Mouse (Mus musculus): ENCODE measurements around the gene Irf1. TPM values are rescaled to one million over a fixed set of nuclear protein-coding genes. Genes with fewer than 3 reads are reported as not detected.

Irf1 gene
- total RNA-seq, 2 experiments from 2014 or later, result 37.2 to 78.4 TPM

DNA sequence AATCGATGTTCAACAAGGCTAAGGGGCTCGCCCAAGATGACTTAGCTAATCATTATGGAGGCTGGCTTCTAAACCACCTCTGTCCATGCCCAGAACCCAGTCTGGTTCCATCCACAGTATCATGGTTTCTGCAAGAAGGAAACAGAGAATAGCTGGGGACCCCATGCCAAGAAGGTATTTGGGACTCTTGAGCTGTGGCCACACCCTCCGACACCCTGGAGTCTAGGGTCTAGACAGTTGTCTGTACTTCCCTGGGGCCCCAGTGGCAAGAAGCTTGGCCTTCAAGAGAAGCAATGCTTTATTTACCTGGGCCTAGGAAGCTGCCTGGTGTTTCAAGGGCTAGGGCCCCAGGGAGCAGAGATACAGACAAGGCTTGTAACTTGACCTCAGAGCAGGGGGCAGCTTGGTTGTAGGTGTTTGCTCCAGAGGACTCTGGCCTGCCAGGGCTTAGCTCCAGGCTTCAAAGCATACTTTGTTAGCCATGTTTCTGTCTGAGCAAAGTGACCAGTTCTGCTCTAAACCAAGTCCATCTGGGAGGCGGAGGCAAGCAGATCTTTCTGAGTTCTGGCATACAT, 11.5 kb downstream of the Irf1 start:
- no peak for ATAC-seq (ENCODE audit: poor library complexity, severe bottlenecking)

DNA sequence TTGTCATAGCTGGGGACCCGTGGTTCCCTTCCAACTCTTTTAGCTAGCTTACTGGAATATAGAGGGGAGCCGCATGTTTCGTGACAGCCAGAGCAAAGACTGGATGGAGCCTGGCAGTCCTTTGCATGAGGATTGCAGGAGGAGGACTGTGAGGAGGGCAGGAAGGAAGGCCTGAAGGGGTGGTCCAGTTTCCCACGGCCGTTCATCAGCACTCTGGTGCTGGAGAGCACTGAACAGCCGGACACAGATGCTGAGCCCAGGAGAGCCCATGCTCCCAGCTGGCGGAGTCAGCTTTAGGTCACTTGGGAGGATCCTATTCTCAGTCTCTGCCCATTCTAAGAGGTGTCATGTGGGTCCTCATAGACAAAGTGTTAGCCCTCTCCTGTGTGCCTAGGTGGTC, 12.2 kb downstream of the Irf1 start:
- no peak for ATAC-seq (ENCODE audit: poor library complexity, severe bottlenecking)

DNA sequence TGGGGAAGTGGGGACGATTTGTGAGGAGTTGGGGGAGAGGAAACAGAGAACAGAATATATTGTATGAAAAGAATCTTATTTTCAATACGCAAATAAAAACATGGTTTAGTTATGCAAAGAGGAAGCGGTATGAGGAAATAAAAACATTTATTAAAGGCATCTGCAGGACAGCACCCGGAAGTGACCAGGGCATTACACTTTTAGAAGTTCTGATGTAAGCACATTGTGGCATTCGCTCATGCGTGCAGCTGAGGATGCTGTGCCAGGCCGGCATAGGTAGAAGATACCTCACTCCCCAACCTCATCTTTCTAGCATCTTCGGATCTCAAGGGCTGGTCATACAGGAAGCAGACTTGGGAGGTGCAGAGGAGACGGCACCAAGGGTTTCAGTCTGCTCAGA, 13.5 kb downstream of the Irf1 start:
- peak; percentile 47 for ATAC-seq (ENCODE audit: poor library complexity, severe bottlenecking)

DNA sequence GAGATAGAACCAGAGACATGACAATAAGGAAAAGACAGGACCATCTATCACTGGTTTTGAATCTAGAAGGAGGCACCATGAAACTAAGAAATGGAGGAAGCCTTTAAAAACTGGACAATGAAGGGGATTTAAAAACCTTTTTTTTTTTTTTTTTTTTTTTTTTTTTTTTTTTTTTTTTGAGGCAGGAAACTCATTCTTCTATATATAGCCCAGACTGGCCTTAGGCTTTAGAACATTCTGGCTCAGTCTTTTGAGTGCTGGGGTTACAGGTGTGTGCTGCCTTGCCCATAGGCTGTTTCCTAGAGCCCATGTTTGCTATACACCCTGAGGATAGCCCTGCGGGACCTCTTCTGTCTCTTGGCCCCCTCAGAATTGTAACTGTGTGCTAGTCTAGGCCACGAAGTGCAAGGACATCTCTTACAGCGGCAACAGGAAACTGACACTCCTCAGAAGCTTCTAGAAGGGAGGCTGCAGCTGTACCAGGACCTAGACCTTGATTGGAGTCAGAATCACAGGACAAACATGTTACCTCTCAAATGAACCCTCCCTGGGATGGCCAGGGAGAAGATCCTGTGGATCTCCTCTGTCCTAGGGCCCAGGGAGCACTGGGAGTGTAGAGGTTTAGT, 15.6 kb downstream of the Irf1 start:
- ATAC-seq (ENCODE audit: poor library complexity, severe bottlenecking), result no peak

DNA sequence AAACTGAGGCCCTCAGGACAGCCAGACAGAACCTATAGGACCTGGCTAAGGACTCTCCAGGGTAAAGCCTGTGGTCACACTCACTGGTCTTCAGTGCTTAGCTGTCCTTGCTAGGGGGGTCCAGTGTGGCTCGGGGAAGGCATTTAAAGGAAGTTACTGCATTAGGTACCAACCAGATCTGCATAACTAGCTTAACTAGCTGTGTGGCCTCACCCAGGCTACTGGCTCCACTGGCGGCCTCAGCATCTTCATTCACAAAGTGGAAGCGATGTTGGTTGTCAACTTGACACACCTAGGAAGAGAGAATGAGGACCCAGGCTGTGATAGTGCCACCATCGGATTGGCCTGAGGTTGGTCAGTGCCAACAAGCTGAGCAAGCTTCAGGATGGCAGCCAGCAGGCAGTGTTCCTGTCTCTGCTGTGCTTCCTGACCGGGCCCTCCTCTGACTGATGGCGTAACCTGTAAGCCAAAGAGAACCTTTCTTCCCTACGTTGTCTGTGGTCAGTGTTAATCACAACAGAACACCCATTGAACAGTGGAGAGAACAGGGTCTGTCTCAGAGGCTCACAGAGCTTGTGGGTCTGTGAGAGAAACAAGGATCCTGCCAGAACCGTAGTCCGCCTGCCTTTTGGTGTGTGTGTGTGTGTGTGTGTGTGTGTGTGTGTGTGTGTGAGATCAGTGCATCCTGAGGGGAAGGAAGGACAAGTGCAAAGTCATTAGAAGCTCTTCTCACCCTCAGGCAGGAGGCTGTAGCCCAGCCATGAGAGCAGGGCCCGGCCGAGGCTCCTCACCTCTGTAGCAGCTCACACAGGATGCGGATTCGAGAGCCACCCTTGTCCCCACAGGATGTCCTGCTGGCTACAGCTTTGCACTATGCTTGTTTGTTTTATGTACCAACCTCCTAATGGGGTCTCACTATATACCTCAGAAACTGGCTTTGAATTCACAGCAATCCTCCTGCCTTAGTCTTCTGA, 16.5 kb downstream of the Irf1 start:
- ATAC-seq (ENCODE audit: poor library complexity, severe bottlenecking), result peak; percentile 73

DNA sequence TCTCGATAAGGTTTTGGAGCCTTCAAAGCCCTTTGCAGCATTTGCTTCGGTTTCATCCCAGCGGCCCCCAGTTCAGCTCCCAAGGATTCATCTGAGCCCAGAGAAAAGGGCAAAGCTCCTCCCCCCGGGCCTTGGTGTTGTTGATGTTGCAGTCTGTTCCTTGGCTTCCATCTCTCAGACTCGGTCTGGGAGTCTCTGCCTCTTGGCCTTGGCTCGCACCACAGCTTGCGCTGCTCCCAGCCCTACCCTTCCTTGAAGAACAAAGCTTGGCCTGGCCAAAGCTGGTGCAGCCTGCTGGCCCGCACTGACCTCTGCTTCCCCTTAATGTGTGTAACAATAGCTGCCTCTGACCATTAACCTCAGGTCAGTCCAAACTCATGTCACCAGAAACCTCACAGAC, 18.4 kb downstream of the Irf1 start:
- ATAC-seq (ENCODE audit: poor library complexity, severe bottlenecking), result no peak

DNA sequence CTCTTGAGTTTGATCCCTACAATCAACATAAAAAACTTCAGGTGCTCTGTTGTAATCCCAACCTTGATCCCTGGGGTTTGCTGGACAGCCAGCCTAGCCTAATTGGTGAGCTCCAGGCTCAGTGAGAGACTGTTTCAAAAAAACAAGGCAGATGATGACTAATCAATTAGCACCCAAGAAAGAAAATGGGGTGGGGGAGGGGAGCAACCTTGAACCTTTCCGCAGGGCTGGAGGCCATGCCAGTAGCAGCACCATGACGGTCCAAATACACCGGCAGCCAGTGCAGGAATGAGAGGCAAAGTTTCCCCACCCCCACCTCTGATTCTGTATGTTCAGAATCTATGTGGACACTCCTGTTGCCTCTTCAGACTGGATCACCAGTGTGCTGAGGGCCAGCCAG, 19.5 kb downstream of the Irf1 start:
- no peak for ATAC-seq (ENCODE audit: poor library complexity, severe bottlenecking)

DNA sequence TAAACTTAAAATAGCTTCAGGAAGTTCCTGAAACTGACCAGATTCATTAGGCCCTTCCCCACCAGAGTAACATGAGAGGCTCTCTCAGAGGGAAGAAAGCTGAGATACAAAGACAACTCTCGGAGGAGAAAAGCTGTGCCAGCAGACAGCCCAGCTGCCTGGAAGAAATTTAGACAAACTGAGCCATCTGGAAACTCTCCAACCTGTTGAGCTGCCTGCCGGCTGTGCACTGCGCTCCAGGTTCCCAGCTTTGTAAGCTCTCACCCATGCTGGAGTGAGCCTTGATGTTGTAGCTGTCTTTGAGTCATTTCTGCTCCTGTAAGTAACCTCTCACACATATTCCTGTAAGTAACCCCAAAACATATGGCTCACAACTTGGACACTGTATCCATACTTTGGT, 23.2 kb downstream of the Irf1 start:
- no peak for ATAC-seq (ENCODE audit: poor library complexity, severe bottlenecking)

DNA sequence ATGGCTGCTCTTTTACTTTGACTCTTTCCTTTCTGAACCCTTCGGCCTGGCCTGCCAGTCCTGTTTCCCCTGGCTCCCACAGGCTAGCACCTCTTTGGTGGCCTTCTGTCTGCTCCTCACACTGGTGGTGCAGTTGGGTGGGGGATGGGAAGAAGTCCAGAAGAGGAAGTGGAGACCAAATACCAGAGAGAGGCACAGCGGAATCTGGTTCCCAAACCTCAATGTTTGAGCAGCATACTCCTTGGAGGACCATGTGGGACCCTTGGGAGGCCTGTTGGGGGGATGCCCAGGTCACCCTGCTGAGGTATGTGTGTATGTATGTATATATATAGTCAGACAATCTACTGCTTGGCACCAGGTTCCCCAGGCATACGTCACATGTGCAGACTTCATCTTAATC, 24.2 kb downstream of the Irf1 start:
- ATAC-seq (ENCODE audit: poor library complexity, severe bottlenecking), result no peak

DNA sequence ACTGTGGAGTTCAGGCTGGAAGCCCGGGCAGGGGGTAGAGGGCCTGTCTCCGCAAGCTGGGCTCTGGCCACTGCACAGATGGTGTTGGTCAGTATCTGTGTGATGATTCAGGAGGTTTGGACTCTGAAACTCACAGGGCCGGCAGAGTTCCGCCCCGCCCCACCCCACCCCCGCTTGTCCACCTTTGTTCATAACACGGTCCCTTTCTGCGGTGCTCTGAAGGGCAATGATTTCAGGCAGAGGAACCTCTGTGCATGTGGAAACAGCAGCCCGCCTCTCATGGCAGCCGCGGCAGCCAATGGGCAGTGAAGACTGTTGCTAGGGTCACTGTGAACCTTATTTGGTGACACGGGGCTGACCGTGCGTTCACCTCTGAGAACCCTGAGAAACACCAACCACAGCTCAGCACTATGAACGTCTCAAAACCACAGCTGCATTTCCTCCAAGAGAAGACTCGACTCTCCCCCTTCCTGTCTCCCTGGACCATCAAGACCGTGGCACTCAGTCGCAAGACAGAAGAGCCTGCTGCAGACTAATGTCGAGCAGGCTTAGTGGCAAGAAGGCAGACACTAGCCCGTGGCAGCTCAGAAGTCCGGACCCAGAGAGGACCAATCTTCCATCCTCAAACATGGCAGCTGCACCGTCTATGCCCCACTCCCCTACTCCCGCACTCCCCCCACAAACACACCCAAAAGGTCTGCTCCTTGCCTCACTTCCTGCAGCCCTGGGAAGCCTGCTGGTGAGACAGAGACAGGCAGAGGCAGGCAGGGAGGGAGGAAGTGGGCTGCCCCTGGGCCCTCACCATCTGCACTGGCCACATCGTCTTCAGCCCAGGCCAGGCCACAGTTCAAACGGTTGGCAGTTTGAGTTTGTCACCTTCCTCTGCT, 25.1 kb downstream of the Irf1 start:
- ATAC-seq (ENCODE audit: poor library complexity, severe bottlenecking), result peak; percentile 92

DNA sequence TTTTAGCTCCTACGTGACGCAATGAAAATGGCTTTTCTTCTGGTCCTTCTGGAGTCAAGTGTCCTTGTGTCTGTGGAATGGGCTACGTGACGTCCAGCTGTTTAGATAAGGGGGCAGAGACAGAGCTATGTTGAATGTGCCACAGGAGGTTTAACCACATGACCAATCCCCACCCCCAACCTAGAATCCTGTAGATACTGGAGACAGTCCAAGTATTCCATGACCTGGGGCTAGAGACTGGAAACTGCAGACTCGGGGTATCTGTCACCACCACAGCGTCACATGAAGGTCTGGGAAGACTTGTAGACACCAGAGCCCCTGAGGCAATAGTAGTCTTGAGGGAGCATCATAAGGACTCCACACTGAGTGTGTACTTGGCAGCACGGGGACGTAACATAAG, 26.0 kb downstream of the Irf1 start:
- ATAC-seq (ENCODE audit: poor library complexity, severe bottlenecking), result no peak

DNA sequence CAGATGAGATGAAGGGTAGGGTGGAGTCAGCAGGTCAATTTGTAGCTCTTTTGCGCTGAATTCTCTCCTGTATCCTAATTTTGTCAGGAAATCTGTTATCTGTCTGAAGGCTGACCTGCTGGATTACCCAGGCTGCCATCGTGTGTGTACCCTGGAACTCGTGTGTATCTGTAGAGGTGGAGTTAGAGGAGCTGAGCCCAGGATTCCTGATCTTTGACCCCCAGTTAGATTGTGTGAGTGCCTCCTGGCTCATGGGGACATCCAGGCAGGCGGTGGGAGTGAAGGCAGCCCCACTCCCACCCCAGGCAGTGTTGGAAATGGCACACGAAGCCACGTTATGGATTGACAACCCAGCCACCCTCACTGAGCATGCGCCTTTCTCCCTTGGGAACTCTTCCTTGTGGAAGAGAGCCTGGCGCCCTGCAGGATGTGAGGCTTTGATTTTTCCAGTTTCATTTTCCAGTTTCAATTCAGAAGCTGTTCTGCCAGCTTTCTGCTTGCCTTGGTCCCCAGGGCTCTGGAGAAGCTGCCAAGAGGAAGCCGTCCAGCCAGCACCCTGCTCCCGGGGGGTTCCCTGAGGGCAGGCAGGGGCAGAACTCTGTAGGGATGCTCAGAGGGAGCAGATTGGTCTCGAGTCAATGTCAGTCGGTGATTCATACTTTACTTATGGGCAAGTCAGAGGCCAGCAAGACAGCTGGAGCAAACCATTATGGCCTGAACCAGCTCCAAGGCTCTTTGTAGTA, 26.8 kb downstream of the Irf1 start:
- ATAC-seq (ENCODE audit: poor library complexity, severe bottlenecking), result no peak

DNA sequence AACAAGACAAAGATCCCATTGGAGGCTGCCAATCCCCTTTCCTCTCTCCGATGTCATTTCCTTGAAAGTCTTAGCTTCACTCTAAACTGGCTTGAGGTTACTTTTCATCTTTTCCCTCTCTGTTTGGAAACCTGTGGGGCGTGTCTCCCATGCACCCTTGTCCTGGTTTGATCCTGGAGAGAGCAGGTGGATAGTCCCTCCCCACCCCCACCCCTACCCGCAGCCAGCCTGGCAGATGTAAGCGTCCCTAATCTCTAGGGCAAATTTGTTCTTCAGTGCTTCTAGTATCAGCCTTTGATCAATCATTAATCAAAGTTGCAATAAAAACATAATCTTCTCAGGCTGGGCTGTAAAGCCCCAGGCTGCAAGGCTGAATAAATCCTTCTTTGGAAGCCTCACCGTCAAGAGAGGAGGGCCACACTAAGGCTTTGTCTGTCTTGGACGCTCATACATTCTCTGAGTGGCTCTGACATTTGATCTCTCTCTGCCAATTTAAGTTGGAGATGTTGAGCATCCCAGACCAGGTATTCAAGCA, 27.6 kb downstream of the Irf1 start:
- no peak for ATAC-seq (ENCODE audit: poor library complexity, severe bottlenecking)

DNA sequence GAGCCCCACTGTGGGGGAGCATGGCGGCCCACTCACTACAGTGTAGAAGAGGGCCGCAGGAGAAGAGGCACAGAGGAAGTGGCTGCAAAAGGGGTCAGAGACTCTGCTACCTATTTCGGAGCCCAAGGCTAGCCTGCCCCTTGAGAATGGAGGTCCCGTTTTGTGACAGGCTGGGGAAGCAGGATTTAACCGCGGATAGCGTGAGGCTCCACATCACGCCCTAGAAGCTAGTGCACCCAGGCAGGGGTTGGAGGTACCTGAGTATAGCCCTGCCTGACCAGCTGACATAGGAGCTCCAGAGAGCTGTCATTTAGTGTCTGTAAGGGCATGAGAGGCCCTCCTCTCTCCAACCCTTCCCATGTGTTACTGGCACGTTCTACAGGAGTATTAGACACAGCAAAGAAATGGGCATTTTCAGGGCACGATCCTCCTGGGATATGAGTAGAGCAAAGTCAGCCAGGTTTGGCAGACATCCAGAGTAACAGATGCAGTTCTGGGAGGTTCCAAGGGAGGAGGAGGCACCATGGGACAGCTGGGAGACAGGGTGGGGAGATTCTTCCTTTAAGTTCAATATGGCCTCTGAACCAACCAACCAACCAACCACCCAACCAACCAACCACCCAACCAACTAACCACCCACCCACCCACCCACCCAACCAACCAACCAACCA, 28.4 kb downstream of the Irf1 start:
- ATAC-seq (ENCODE audit: poor library complexity, severe bottlenecking), result no peak

DNA sequence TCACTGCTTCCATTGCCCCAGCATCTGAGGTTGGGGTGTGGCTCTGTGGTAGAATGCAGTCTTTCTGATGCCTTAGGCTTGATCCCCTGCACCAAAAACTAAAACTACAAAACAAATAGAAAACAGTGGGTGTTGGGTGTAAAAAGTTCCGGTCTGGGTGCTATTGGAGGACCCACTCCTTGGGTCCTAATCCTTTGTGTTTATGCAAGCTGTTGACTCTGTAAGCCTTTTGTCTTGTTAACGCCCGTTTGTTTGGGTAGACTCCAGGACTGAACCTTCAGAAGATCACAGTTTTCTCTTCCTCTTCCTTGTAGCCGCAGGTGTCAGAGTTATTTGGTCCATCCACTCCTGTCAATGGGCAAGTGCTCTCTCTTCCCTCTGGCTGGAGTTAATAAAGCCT, 30.2 kb downstream of the Irf1 start:
- ATAC-seq (ENCODE audit: poor library complexity, severe bottlenecking), result no peak

DNA sequence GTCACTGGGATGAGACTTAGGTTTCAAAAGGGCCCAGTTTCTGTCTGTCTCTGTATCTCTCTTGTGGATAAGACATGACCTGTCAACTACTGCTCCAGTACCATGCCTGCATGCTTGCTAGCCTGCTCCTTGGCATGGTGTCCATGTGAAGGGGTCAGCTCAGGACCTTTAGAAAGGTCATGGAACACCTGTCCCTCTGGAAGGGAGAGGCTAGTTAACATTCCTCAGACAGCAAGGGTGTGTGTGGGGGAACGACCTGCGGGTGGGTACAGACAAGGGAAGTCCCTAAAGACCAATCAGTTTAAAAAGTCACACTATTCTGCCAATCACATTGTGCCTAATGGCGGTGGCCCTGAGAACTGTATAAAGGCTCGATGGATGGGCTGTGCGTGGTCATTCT, 31.2 kb downstream of the Irf1 start:
- no peak for ATAC-seq (ENCODE audit: poor library complexity, severe bottlenecking)

DNA sequence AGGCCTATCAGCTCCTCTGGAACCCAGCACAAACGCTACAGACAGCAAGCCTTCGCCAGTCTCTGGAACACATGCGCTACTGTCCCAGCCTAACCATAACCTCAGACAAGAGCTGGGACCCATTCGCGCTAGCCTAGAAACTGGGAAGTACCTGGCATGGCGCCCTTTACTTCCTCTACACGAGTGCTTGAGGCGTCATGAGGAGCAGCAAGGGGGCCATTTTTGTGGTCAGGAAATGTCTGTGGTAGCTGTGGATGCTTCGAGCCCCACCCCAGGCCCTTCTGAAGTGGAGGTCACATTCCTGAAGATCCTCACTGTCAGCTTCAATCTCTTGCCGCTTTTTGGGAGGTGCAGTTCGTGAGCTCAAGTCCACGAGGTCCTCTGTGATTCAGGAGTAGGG, 33.3 kb downstream of the Irf1 start:
- ATAC-seq (ENCODE audit: poor library complexity, severe bottlenecking), result peak; percentile 60

DNA sequence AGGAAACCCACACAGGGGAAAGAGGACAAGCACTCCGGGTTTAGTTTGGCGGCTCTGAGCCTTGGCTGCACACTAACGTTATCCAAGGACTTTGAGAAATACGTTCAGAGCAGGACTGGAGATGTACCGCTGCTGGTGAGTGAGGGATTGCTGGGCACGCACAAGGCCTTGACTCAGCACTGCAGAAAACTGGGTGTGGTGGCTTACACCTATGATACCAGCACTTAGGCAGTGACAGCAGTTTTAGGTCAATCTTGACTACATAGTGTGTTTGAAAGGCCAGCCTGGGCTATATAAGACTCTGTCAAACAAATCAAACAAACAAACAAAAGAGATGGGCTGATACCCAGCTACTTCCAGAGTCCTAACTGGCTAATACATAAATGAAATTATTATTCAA, 33.7 kb downstream of the Irf1 start:
- no peak; the same call in 1 of the 2 replicates for ATAC-seq (ENCODE audit: poor library complexity, severe bottlenecking)

DNA sequence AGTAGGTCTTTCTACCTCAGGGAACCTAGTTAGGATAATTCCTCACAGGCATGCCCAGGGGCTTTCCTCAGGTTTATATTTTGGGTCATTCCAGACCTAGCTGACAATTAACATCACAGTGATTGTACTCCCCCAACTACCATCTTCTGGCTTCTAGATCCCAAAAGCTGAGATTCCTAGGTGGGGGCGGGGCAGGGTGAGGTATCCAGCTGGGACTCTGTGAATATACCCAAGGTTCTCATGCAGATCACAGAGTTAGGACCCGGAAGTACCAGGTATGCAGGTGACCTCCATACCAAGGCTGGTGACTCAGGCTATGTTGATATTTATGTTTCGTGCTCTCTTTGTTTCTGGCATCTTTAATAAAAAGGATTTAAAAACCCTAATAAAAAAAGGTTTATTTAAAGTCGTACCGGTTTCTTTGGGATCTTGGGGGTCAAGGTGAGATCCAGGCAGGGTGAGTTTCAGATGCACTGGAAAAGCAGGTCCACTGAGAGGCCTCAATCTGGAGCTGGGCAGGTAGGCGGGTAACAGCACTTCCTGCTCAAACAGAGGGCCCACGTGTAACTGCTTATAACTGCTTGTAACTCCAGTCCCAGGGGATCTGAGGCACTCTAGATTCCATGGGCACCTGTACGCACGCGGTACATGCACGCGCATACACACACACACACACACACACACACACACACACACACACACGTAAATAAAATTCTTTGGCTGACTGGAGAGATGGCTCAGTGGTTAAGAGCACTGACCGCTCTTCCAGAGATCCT, 34.9 kb downstream of the Irf1 start:
- no peak for ATAC-seq (ENCODE audit: poor library complexity, severe bottlenecking)

All from megakaryocyte, adult 5-6 weeks (primary cell).